ENCODE assay signal across 8 mouse cellular contexts in the genomic region with DNA sequence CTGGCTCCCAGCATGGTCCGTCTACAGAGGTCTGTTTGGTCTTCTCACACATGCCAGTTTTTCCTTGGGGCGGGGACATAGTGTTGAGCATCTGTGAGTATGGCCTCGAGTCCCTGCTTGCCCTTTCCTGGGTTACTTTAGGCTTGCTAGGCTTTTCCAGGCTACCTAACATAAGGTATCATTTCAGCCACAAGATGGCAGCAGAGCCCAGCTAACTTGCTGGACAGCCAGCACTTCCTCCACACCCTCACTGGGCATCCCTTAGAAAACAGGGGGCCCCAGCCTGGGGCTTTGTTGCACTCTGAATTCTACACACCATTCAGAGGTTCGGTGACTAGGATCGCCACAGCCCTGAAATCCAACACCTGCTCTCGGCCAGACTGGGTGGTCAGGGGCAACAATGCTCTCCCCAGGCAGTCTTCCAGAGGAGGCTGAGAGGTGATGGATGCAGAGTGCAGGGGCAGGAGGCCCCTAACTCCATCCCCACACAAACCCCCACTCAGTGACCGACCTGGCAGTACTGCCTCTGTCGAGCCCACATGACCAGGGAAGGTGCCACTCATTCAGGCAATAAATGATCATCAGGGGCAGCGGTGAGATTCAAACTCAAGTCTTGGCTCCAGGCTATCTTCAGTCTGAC. TPM values are rescaled to one million over a fixed set of nuclear protein-coding genes. Genes with fewer than 3 reads are reported as not detected.
DNase-seq lines count a peak whose midpoint lies in the region; ATAC-seq and TF ChIP-seq lines count a peak whose summit lies in the region.

No protein-coding gene starts in this region.

- no peak overlapping the region for H3K9ac ChIP-seq in forebrain, embryonic 11.5 days (ENCODE audit: low read length)
- H3K9ac ChIP-seq in lung, embryonic 14.5 days: no peak overlapping the region

- TF ChIP-seq CTCF in E14TG2a.4 (conservative IDR thresholded peaks at IDR 0.05; ENCODE audit: low read length): peak; percentile 47
- TF ChIP-seq CTCF in lung, embryonic 14.5 days (IDR thresholded peaks at IDR 0.05; ENCODE audit: low read depth): peak; percentile 90

- H3K27ac ChIP-seq in forebrain, embryonic 11.5 days (ENCODE audit: low read depth, low read length): 0 out of 2 replicates have a peak overlapping the region, but pooled peaks have one; percentile 18
- no peak overlapping the region for H3K27ac ChIP-seq in lung, embryonic 14.5 days (ENCODE audit: low read depth)

- DNase-seq in c-Kit-positive CD71-negative TER-119-negative erythroid progenitor cells, embryonic 14.5 days (ENCODE audit: low read depth): peak; percentile 67
- peak; percentile 88 for DNase-seq in forebrain, embryonic 11.5 days (ENCODE audit: low spot score)
- peak; percentile 54 to 90 for DNase-seq in layer of hippocampus, adult 18-20 months (ENCODE audit: low spot score in 2 of 2)
- peak; percentile 97 for DNase-seq in lung, embryonic 14.5 days
- peak; percentile 85 for DNase-seq in ovary, postnatal 14 days (ENCODE audit: low spot score)
- peak; percentile 80 for DNase-seq in thymus, postnatal 25 days

- 21% methylated on average over 9 of the region's 9 CpGs for WGBS in forebrain, embryonic 11.5 days
- WGBS in lung, embryonic 14.5 days: 15% methylated on average over 9 of the region's 9 CpGs

- H3K36me3 ChIP-seq in E14TG2a.4 (ENCODE audit: insufficient read depth, low read length): peaks cover 5% of the 10 kb centered on the region; the same call in 1 of the 2 replicates
- H3K36me3 ChIP-seq in forebrain, embryonic 11.5 days (ENCODE audit: control insufficient read depth, insufficient read depth, low read length): no peaks in the 10 kb centered on the region
- H3K36me3 ChIP-seq in lung, embryonic 14.5 days (ENCODE audit: insufficient read depth): no peaks in the 10 kb centered on the region

- no peaks in the 10 kb centered on the region for H3K9me3 ChIP-seq in E14TG2a.4 (ENCODE audit: low read length)
- H3K9me3 ChIP-seq in forebrain, embryonic 11.5 days (ENCODE audit: control insufficient read depth, low read length): no peaks in the 10 kb centered on the region
- no peaks in the 10 kb centered on the region for H3K9me3 ChIP-seq in lung, embryonic 14.5 days (ENCODE audit: low read depth, low read length)

- H3K4me3 ChIP-seq in E14TG2a.4 (replicated peaks; ENCODE audit: low read length): no peak overlapping the region
- no peak overlapping the region for H3K4me3 ChIP-seq in forebrain, embryonic 11.5 days (ENCODE audit: low read depth, low read length)
- H3K4me3 ChIP-seq in lung, embryonic 14.5 days (ENCODE audit: low read depth, low read length): no peak overlapping the region

- peaks cover 67% of the 10 kb centered on the region for H3K4me1 ChIP-seq in E14TG2a.4 (replicated peaks; ENCODE audit: low read depth, low read length)
- H3K4me1 ChIP-seq in forebrain, embryonic 11.5 days (replicated peaks; ENCODE audit: control insufficient read depth, insufficient read depth, low read length): peaks cover 4% of the 10 kb centered on the region; the same call in 1 of the 2 replicates
- no peaks in the 10 kb centered on the region for H3K4me1 ChIP-seq in lung, embryonic 14.5 days (ENCODE audit: insufficient read depth)

- no peak overlapping the region for H3K4me2 ChIP-seq in forebrain, embryonic 11.5 days (ENCODE audit: low read depth, low read length, severe bottlenecking)
- no peak overlapping the region for H3K4me2 ChIP-seq in lung, embryonic 14.5 days

- no peaks in the 10 kb centered on the region for H3K27me3 ChIP-seq in E14TG2a.4 (ENCODE audit: insufficient read depth, low read length)
- H3K27me3 ChIP-seq in forebrain, embryonic 11.5 days (ENCODE audit: control insufficient read depth, insufficient read depth, low read length): no peaks in the 10 kb centered on the region
- no peaks in the 10 kb centered on the region for H3K27me3 ChIP-seq in lung, embryonic 14.5 days (ENCODE audit: insufficient read depth, low read length)

- peak; percentile 78 for ATAC-seq in forebrain, embryonic 11.5 days (replicated peaks; ENCODE audit: low FRiP score)
- peak; percentile 70 to 85; a peak in 3 of 4 replicates for ATAC-seq in hematopoietic stem cell, adult 5-6 weeks (replicated peaks in 1 of 2; ENCODE audit: insufficient read depth in 1 of 2, low FRiP score in 2 of 2, low TSS enrichment in 1 of 2, low read depth in 1 of 2, poor library complexity in 2 of 2, severe bottlenecking in 2 of 2)
- ATAC-seq in lung, embryonic 14.5 days (ENCODE audit: insufficient read depth): peak; percentile 51

RNA-seq across cellular contexts. Expression of a gene that starts 14.3 kb away (rescaled TPM):
- polyA plus RNA-seq in forebrain, embryonic 11.5 days (2014; fragmentation: Nextera tagmentation; extraction: Ambion mirVana): 18.8 and 21.0 TPM in 2 replicates
- 19.1 and 22.1 TPM in 2 replicates for total RNA-seq in hematopoietic stem cell, adult 5-6 weeks (2017)
- 1 to 10 TPM; 3.1 to 3.8 TPM for total RNA-seq in layer of hippocampus, adult 18-20 months (2021)
- polyA plus RNA-seq in lung, embryonic 14.5 days (2014; fragmentation: Nextera tagmentation; extraction: Ambion mirVana): 11.2 and 12.6 TPM in 2 replicates

RNA-seq across cellular contexts. Expression of a gene that starts 55.2 kb away (rescaled TPM):
- polyA plus RNA-seq in forebrain, embryonic 11.5 days (2014; fragmentation: Nextera tagmentation; extraction: Ambion mirVana): not detected in 2 replicates
- not detected in 2 replicates for total RNA-seq in hematopoietic stem cell, adult 5-6 weeks (2017)
- not detected for total RNA-seq in layer of hippocampus, adult 18-20 months (2021)
- polyA plus RNA-seq in lung, embryonic 14.5 days (2014; fragmentation: Nextera tagmentation; extraction: Ambion mirVana): not detected in 2 replicates
